Mouse (Mus musculus): ENCODE data around the gene Gm49387.

DNA sequence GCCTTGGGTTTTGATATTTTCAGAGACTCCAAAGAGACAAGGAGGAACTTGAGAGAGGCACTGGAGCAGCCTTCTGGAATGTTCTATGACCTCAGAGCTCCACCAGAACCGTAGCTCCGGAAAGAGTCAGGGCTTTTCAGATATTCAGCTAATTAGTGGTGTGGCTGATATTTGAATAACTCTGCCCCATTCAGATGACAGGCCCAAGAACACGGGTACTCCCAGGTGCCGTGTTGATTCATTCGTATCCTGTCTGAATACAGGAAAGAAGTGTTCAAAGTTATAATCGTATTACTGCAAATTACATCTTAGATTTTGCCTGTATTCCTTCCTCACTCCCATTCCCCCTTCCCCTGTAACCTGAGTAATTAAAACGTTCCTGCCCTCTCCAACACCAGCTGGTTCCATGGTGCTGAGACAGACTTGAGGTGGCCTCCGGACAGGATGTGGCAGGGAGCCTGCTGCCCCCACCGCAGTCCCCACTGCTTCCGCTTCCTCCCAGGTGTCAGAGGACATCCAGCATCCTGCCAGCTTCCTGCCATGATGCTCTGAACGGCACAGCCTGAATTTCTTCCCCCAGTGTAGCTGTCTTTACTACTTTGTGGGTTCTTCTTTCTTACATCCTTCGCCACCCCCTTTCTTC lies 109.1 kb downstream of the Gm49387 start:
- TF ChIP-seq TAL1 (IDR thresholded peaks at IDR 0.05; ENCODE audit: low read length) (no peak), GATA1 (IDR thresholded peaks at IDR 0.05; ENCODE audit: low read length) (no peak)

All from erythroblast, embryonic 14.5 days (primary cell).